Mouse (Mus musculus) lung, postnatal 0 days (tissue): ENCODE measurements around the gene Clnk. TPM values are rescaled to one million over a fixed set of nuclear protein-coding genes. Genes with fewer than 3 reads are reported as not detected.

Experiments used
- ATAC-seq: fragments of 200-750 bp; cut with Nextera tagmentation; 2 replicates; pipeline ENCODE4 v1.8.0; 2017; ENCODE audit warnings: moderate library complexity
- DNase-seq: peaks from one replicate; pipeline ENCODE4 v3.0.0-alpha.2; 2016; ENCODE audit warnings: low spot score
- H3K27ac ChIP-seq: fragments of 300-500 bp; sonication (generic); 2 replicates; pipeline ENCODE4 v1.5.1; 2014; ENCODE audit warnings: antibody characterized with exemption, mild to moderate bottlenecking, low read length, mixed read lengths
- H3K27me3 ChIP-seq: fragments of 300-500 bp; sonication (generic); replicated peaks from 2 replicates; pipeline ENCODE4 v1.6.1; 2014; ENCODE audit warnings: low read length, mixed read lengths; ENCODE audit not compliant: insufficient read depth
- H3K36me3 ChIP-seq: fragments of 300-500 bp; sonication (generic); 2 replicates; pipeline ENCODE4 v1.6.1; 2014; ENCODE audit warnings: low read length, mixed read lengths; ENCODE audit not compliant: insufficient read depth
- H3K4me1 ChIP-seq: fragments of 300-500 bp; sonication (generic); 2 replicates; pipeline ENCODE4 v1.6.1; 2014; ENCODE audit warnings: antibody characterized with exemption, low read depth, low read length, mixed read lengths; ENCODE audit not compliant: insufficient read depth
- H3K4me2 ChIP-seq: fragments of 300-500 bp; sonication (generic); replicated peaks from 2 replicates; pipeline ENCODE4 v1.6.1; 2014; ENCODE audit warnings: low read depth, mild to moderate bottlenecking, low read length, moderate library complexity, mixed read lengths
- H3K4me3 ChIP-seq: fragments of 300-500 bp; sonication (generic); 2 replicates; pipeline ENCODE4 v1.5.1; 2014; ENCODE audit warnings: low read depth, low read length
- H3K9ac ChIP-seq: fragments of 300-500 bp; sonication (generic); replicated peaks from 2 replicates; pipeline ENCODE4 v1.6.1; 2014; ENCODE audit warnings: low read depth, mild to moderate bottlenecking
- H3K9me3 ChIP-seq: fragments of 300-500 bp; sonication (generic); 2 replicates; pipeline ENCODE4 v1.6.1; 2016; ENCODE audit warnings: low read length, mixed read lengths
- CTCF ChIP-seq: IDR thresholded peaks from 2 replicates; pipeline ENCODE4 v1.5.1; 2016; ENCODE audit warnings: antibody characterized with exemption, mild to moderate bottlenecking
- EP300 ChIP-seq: IDR thresholded peaks from 2 replicates; pipeline ENCODE4 v1.6.1; 2016; ENCODE audit warnings: antibody characterized with exemption, mild to moderate bottlenecking, control low read depth
- WGBS: fragments of 180-500 bp; shearing (Covaris S2); extraction: QIAGEN DNeasy Blood & Tissue Kit; methylation state at CpG from one replicate; pipeline ENCODE4 v1.1.7; 2014; 5-methylcytosine and 5-hydroxymethylcytosine counted together
- polyA plus RNA-seq: library from polyadenylated mRNA; unstranded; fragments of >200 nt; fragmentation: Nextera tagmentation; extraction: Ambion mirVana; gene quantifications from 2 replicates; pipeline ENCODE4 v1.2.1, GENCODE M21; 2015

Clnk gene
- polyA plus RNA-seq, 1 experiment from 2014 or later: not detected

DNA sequence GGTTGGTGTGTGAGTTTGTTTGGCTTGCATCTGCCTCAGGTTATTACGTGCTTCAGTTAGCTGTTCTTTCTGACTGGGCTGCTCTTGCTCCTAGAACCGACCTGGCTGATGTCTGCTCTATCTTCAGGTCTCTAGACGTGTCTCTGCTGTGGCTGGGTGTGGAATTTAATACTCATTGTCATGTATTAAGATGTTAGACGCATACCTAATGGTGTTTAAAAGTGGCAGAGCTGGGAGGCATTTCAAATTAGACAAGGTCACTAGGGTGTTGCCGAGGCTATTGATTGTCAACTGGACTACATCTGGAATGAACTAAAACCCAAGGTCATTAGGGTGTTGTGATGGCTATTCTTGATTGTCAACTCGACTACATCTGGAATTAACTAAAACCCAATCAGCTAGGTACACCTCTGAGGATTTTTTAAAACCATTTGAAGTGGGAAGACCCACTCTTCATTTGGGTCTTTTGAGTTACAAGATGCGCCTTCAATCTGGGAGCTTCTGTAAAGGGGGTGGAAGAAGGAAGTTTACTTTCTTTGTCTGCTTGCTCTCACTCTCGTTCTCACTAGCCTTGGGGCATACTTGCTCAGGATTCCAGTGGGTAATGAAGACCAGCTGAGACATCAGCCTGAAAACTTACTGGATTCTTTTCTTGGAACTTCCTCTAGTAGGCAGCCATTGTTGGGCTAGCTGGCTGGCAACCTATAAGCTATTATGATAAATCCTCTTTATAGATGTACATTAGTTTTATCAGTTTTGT lies 179.8 kb downstream of the Clnk start:
- H3K36me3 ChIP-seq: no peaks in the 10 kb centered on the region
- H3K4me1 ChIP-seq: no peaks in the 10 kb centered on the region
- TF ChIP-seq CTCF: no peak
- TF ChIP-seq EP300: no peak
- no peaks in the 10 kb centered on the region for H3K9me3 ChIP-seq
- no peak overlapping the region for H3K27ac ChIP-seq
- DNase-seq: no peak
- no peaks in the 10 kb centered on the region for H3K27me3 ChIP-seq
- H3K4me2 ChIP-seq: no peak overlapping the region
- no peak for ATAC-seq
- 71% methylated on average over 8 of the region's 8 CpGs for WGBS
- no peak overlapping the region for H3K4me3 ChIP-seq
- no peak overlapping the region for H3K9ac ChIP-seq

DNA sequence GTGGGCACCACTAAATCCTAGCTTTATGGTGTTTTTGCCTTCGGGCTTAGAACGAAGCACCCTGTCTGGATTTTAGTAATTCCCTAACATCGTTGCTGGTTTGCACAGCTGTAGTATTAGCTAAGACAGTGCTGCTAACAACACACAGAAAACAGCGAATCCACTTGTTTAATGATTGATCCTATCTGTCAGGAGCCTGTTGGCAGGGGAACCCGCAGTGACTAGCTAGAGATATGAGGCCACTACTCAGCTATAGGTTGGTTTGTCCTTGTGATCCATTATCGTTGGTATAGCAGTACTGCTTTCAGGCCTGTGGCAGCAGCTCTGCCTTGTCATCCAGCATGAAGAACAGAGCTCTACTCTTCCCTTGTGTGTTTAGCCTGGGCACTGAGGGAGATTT lies 183.8 kb downstream of the Clnk start:
- no peaks in the 10 kb centered on the region for H3K27me3 ChIP-seq
- no peak for DNase-seq
- TF ChIP-seq EP300 (no peak), CTCF (no peak)
- 77% methylated on average over 6 of the region's 6 CpGs for WGBS
- ATAC-seq: no peak
- no peaks in the 10 kb centered on the region for H3K36me3 ChIP-seq
- no peak overlapping the region for H3K9ac ChIP-seq
- H3K4me2 ChIP-seq: no peak overlapping the region
- no peaks in the 10 kb centered on the region for H3K9me3 ChIP-seq
- no peak overlapping the region for H3K27ac ChIP-seq
- H3K4me3 ChIP-seq: no peak overlapping the region
- no peaks in the 10 kb centered on the region for H3K4me1 ChIP-seq

DNA sequence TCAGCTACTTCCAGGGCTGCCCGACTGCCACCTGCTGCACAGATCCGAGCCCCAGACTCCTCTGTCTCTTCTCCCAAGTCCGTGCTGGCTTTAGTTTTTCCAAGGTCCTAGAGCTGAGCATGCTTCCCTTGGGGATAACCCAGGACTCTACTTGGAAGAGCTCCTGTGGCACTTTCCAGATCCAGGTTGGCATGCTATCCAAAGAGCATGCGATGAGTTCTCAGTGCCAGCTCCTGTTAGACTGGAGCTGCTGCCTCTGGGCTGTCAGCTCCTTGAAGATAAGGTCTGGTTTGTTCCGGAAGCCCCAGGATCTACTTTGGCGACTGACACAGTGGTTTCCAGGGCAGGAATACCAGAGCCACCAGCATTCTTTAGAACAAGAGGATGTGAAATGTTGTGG lies 187.4 kb downstream of the Clnk start:
- Histone ChIP-seq H3K27me3 (no peaks in the 10 kb centered on the region), H3K9ac (no peak overlapping the region), H3K4me2 (no peak overlapping the region), H3K4me3 (no peak overlapping the region), H3K4me1 (no peaks in the 10 kb centered on the region; the same call in 1 of the 2 replicates), H3K9me3 (no peaks in the 10 kb centered on the region), H3K36me3 (no peaks in the 10 kb centered on the region), H3K27ac (no peak overlapping the region)
- ATAC-seq: no peak
- DNase-seq: no peak
- TF ChIP-seq EP300: no peak
- no peak for TF ChIP-seq CTCF
- 86% methylated on average over 6 of the region's 6 CpGs for WGBS

DNA sequence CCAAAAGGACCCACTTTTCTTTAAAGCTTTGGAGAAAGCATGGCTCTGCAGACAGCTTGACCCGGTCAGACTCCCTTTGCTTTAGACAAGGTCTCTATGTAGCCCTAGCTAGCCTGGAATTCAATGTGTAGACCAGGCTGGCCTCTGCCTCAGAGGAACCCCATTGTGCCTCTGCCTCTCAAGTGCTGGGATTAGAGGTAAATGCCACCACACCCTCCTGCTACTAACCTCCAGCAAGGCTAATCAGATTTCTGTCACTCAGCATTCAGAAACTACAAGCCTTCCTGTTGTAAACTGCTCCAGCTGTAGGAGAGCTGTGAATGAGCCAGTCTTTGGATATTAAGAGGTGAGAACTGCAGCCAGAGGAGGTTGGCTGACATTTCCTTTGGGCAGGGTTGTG lies 188.9 kb downstream of the Clnk start:
- TF ChIP-seq CTCF (no peak), EP300 (no peak)
- ATAC-seq: no peak
- no peaks in the 10 kb centered on the region for H3K27me3 ChIP-seq
- H3K4me3 ChIP-seq: no peak overlapping the region
- H3K4me1 ChIP-seq: no peaks in the 10 kb centered on the region; the same call in 1 of the 2 replicates
- no peak overlapping the region for H3K27ac ChIP-seq
- H3K9ac ChIP-seq: no peak overlapping the region
- no peaks in the 10 kb centered on the region for H3K36me3 ChIP-seq
- 78% methylated on average over 1 of the region's 1 CpGs for WGBS
- DNase-seq: no peak
- no peaks in the 10 kb centered on the region for H3K9me3 ChIP-seq
- no peak overlapping the region for H3K4me2 ChIP-seq

DNA sequence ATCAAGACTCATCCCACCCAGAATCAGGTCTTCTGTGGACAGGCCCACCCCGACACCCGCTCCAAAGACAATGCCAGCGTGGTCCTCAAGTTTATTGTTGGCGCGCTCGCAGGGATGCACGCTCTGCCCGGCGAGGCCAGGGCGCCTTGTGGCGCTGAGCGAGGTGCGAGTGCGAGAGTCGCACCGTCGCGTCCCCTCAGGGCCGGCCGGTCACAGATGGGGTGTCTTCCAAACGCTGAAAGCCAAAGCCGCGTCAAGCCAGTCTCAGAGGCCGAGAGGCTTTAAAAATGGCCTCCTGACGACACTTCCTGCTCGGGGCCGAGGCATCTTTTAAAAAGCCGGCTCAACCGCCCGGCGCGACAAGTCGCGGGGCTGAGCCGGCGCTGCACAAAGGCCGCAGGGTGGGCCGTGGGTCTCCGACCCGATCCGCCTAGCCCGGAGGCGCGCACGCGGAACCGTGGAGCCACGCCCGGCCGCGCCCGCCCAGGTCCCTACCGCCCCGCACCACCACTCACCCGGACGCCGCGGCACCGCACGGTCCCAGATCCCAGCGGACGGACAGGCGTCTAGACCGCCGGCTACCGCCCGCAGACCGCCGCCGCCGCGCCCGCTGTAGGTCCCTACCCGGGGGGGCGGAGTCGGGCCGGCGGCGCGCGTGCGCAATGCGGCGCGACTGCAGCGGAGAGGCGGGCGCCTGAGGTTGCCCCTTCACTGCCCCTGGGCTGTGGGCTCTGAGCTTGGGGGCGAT lies 192.3 kb downstream of the Clnk start, which contains the start of gene Zfp518b:
Zfp518b (minus strand) TSS at position 663 of the 748 bp plus-strand sequence.
- Histone ChIP-seq H3K4me1 (no peaks in the 10 kb centered on the region; the same call in 1 of the 2 replicates), H3K4me3 (peak within 1 kb of the TSS; percentile 69), H3K27ac (peak within 1 kb of the TSS; percentile 43; the same call in 1 of the 2 replicates), H3K36me3 (0 out of 2 replicates have a peak, but pooled peaks cover 5% of the 10 kb centered on the region), H3K27me3 (no peaks in the 10 kb centered on the region), H3K9me3 (no peaks in the 10 kb centered on the region), H3K9ac (peak within 1 kb of the TSS; percentile 48), H3K4me2 (peak within 1 kb of the TSS; percentile 78)
- ATAC-seq (peak; percentile 95), DNase-seq (peak; percentile 81)
- 0% methylated on average over 68 of the region's 89 CpGs for WGBS
- no peak for TF ChIP-seq CTCF

DNA sequence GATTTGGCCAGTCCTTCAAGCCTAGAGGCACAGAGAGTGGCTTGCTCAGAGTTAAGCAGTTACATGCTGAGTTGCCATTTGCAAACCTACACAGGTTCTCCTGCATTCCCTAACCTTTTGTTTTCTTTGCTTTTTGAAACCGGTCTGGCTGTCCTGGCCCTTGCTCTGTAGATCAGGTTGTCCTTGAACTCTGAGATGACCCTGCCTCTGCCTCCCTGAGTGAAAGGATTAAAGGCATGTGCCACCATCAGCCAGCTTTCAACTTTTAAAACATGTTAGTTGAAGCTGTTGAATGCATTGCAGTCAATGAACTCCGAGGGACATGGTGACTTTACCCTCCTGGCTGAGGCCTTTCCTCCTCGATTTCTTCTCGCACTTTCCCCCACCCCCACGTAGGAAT lies 217.8 kb downstream of the Clnk start:
- H3K36me3 ChIP-seq: no peaks in the 10 kb centered on the region
- no peak overlapping the region for H3K27ac ChIP-seq
- TF ChIP-seq CTCF (no peak), EP300 (no peak)
- no peaks in the 10 kb centered on the region for H3K9me3 ChIP-seq
- no peak overlapping the region for H3K9ac ChIP-seq
- H3K27me3 ChIP-seq: no peaks in the 10 kb centered on the region
- no peak overlapping the region for H3K4me3 ChIP-seq
- H3K4me1 ChIP-seq: no peaks in the 10 kb centered on the region
- no peak overlapping the region for H3K4me2 ChIP-seq
- no peak for DNase-seq
- no peak for ATAC-seq
- 87% methylated on average over 5 of the region's 5 CpGs for WGBS

Other genes starting within 250 kb of the Clnk start
- gene Zfp518b, start 192.0 kb downstream of the Clnk start, polyA plus RNA-seq: 2.9 and 4.9 TPM in 2 replicates